Mouse (Mus musculus) lung, postnatal 36 days (tissue): Measurements from ENCODE around the gene Pld5.

ENCODE experiments used
- DNase-seq: peaks from one replicate; pipeline ENCODE4 v3.0.0; 2022; ENCODE audit warnings: mixed read lengths

The Pld5 gene

DNA sequence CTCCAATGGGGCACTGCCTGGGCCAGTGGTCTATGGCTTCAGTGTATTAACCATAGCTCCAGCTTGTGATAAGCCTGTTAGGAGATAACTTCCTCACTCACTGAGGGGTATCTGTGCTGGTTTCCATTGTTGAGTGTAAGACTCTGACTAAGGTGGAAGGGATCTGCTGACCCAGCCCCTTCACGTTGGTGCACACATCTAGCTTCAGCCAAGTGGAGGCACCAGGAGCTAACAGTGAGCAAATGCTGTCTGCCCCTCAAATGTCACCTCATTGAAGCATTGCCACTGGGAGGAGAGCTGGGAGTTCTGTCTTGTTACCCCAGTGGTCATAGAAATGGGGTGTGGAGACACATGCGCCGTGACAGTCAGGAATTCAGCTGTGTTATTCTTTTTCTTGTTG is 336.4 kb downstream of the Pld5 start:
- no peak for DNase-seq

DNA sequence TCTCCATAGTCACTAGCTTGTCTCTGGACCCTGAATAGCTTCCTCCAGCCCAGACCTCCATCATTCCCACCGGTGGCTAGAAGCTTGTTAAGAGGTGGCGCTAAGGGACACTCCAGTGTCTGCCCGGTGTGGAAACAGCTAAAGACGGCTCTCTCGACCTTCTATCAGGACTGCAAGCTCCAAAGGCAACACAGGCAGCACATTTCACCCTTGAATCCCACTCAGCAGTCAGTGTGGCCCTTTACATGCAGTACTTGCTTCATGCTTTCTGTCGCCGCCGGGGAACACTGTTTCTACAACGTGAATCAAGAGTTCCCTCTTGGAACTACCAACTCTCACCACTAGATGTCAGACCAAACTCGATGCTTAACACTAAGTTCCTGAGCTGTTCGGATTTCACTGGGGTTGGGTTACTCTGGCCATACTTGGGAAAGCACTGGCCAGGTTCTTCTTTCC is 338.8 kb downstream of the Pld5 start:
- peak; percentile 80 for DNase-seq

DNA sequence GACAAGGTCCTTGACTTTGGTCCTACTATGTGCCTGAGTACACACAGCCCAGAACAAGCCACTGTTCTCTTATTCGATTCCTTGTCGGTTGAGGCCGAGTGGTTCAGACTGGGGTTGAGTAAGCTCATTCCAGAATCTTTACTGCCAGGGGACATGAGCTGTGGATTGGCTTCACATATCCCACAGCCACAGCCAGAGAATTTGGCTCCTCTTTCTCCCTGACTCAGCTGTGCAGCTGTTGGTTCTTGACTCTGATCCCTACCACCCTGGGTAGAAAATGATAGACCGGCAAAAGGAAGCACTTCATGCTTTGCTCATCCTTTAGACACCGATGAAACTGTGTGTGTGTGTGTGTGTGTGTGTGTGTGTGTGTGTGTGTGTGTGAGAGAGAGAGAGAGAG is 343.7 kb downstream of the Pld5 start:
- DNase-seq: no peak

DNA sequence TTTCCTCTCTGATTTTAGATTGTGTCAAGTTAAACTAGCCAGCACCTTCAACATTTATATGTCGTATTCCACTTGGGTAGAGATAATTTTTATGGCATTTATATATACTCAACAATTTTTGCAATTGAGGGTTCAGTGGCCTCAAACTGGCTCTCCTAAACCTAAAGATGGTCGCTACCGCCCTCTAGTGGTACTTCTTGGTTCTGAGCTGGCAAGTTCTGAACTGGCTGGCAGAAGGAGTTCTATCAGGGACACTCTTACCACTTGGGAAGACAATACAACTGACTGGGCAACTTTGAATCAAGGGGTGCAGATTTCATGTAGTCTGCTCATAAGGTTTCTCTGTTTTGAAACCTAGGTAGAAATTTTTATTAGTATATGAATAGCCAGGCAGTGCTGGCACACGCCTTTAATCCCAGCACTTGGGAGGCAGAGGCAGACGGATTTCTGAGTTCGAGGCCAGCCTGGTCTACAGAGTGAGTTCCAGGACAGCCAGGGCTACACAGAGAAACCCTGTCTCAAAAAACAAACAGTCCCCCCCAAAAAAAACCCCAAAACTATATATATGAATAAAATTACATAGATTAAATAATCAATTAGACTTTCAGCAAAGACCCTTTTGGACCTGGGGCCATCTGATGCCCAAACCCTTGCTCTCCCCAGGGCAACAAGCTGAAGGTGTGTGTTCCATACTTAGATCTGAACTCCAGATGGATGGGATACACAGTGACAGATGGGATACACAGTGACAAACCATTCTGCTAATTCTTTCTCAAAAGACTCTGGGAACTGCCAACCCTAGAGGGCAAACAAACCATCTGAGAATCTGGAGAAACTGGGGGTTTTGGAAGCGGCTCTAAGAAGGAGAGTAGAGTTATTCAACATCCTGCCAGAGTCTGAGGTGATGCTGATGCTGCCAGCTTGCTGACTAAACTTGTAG is 351.0 kb downstream of the Pld5 start:
- peak; percentile 85 for DNase-seq

DNA sequence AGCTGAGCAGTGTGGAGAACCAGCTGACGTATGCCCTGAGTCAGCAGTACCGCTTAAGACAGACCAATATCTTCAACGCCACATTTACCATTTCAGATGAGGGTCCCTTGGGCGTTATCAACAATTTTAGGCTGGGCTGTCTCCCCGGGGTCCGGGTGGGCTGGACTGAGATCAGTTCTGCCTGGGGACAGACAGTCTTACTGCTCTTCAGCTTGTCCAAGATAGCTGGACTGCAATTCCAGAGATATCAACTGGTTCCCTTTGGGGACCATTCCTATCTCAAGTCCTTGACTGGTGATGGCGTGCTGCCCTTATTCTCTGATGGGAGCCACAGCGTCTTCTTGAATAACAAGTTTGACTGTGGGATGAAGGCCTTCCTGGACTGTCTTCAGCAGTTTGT is 354.0 kb downstream of the Pld5 start:
- no peak for DNase-seq

DNA sequence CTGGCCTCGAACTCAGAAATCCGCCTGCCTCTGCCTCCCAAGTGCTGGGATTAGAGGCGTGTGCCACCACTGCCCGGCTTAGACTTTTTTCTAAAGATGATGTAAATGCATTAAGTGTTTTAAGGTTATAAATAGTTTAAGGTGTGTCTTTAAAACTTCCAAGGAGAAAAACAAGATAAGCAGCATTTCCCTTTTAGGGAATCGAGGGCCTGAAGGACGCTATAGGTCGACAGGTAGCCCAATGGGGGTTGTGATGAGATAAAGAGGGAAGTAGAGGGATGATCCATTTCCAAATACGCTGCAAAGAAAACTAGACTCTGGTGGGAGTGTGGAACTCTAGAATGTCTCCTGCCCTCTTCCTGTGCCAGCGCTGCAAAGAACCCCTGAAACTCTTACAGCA is 355.1 kb downstream of the Pld5 start, which contains the start of gene Gm38100:
Gene Gm38100 (plus strand): TSS at position 301 of the 400 bp plus-strand sequence.
- no peak for DNase-seq

DNA sequence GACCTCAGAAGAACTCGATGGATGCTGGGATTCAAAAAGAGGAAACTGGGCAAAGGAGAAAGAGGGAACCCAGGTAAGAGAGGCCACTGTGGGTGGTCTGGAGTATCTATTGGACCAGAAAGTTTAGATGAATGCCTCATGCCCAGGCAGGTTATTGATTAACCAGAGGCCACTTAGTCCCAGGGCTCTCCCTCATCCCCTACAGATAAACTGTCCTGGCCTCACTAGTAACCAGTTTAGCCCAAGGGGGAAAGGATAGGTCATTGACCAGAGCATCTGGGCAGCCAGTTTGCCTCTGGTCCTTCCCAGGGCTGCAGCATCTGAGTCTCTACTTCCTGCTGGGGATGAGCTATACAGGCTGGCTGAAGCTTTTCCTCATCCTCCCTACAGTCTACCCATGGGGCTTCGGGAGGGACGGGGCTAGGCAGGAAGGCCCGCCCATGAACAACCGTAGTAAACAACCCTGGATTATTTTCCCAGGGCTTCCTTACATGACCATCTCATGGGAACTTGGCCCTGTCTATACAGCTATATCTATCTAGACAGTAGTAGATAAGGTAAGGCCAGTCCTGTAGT is 361.3 kb downstream of the Pld5 start:
- DNase-seq: no peak
